In the genomic region with DNA sequence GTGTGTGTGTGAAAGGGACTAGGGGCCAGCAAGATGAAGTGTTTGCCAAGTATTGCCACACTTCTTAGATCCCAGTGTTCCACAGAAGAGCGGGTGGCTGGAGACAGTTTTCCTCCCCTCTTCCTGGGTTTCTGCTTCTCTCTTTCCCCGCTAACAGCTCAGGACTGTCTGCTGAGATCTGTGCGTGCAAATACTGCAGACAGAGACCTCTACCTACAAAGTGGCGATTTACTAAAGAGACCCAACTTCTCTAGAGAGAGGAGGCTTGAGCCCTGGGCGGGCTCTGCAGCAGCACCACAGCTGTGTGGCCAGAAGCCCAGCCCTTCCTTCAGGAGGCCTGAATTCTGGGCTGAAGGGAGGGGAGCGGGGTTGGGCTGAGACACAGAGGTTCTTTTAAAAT, we compare ENCODE assay signal across 12 mouse cellular contexts. TPM values are rescaled to one million over a fixed set of nuclear protein-coding genes. Genes with fewer than 3 reads are reported as not detected.
DNase-seq lines count a peak whose midpoint lies in the region; ATAC-seq and TF ChIP-seq lines count a peak whose summit lies in the region.
"Had no signal": no experiment of that assay in that cellular context is flagged by ENCODE, and none has a peak within 500 bp of the region (broad histone marks: within the 10 kb centered on the region; RNA-seq: fewer than 3 reads in every experiment).

No protein-coding gene starts in this region.

- WGBS in liver, adult 2 months: 60% methylated on average over 6 of the region's 6 CpGs
- WGBS in embryonic facial prominence, embryonic 13.5 days: 50% methylated on average over 6 of the region's 6 CpGs
- WGBS in intestine, postnatal 0 days: 66% methylated on average over 6 of the region's 6 CpGs

- DNase-seq in gastrocnemius, adult 2 months: peak; percentile 62
- no peak for DNase-seq in gastrocnemius, adult 18-20 months (ENCODE audit: low spot score)
- DNase-seq in liver, adult 2 months (ENCODE audit: extremely low read depth, low read depth, low spot score): no peak
- DNase-seq in liver: no peak
- no peak for DNase-seq in embryo, embryonic 10 days (ENCODE audit: low spot score)
- DNase-seq in left cerebral cortex, postnatal 4 days: no peak
- DNase-seq: adrenal gland, postnatal 36 days; layer of hippocampus, adult 9-11 months had no signal

- H3K4me2 ChIP-seq in embryonic facial prominence, embryonic 13.5 days: peak overlapping the region; percentile 12
- 0 out of 2 replicates have a peak overlapping the region, but pooled peaks have one; percentile 88 for H3K4me2 ChIP-seq in intestine, postnatal 0 days (replicated peaks; ENCODE audit: low read depth)

- TF ChIP-seq CTCF in gastrocnemius, adult 2 months (IDR thresholded peaks at IDR 0.05): no peak
- TF ChIP-seq CTCF in liver, adult 2 months (IDR thresholded peaks at IDR 0.05; ENCODE audit: low read depth, low read length): no peak
- no peak for TF ChIP-seq CTCF in intestine, postnatal 0 days (IDR thresholded peaks at IDR 0.05; ENCODE audit: low read depth)

- 0 out of 2 replicates have a peak overlapping the region, but pooled peaks have one; percentile 10 for H3K9ac ChIP-seq in liver, adult 2 months (ENCODE audit: low read depth, low read length)
- H3K9ac ChIP-seq in embryonic facial prominence, embryonic 13.5 days: no peak overlapping the region
- H3K9ac ChIP-seq in intestine, postnatal 0 days (ENCODE audit: low read depth, low read length): no peak overlapping the region

- no peak for ATAC-seq in embryonic facial prominence, embryonic 13.5 days (ENCODE audit: insufficient number of reproducible peaks, insufficient read depth, low FRiP score, low TSS enrichment, low read depth)
- no peak for ATAC-seq in intestine, postnatal 0 days
- ATAC-seq: Patski had no signal

- no peaks in the 10 kb centered on the region for H3K79me2 ChIP-seq in liver, adult 2 months (ENCODE audit: control insufficient read depth, insufficient read depth, low read length)

- peak overlapping the region; percentile 91 for H3K27ac ChIP-seq in gastrocnemius, adult 2 months
- H3K27ac ChIP-seq in liver, adult 2 months (replicated peaks; ENCODE audit: insufficient read depth, low read depth, low read length): peak overlapping the region; percentile 28; the same call in 1 of the 2 replicates
- H3K27ac ChIP-seq in embryonic facial prominence, embryonic 13.5 days: no peak overlapping the region
- H3K27ac ChIP-seq in intestine, postnatal 0 days (ENCODE audit: low read depth, low read length): no peak overlapping the region
- H3K27ac ChIP-seq: midbrain, embryonic 10.5 days had no signal

- intact Hi-C loops in gastrocnemius, adult 2 months (cut with DNase I): no loop called here
- intact Hi-C loops in left cerebral cortex, postnatal 4 days (cut with DNase I): no loop called here

- peak overlapping the region; percentile 89 for H3K4me3 ChIP-seq in gastrocnemius, adult 2 months
- H3K4me3 ChIP-seq in liver, adult 2 months (ENCODE audit: insufficient read depth, low read depth, low read length): no peak overlapping the region
- H3K4me3 ChIP-seq in embryonic facial prominence, embryonic 13.5 days: no peak overlapping the region
- no peak overlapping the region for H3K4me3 ChIP-seq in intestine, postnatal 0 days (ENCODE audit: low read depth, low read length)

- H3K27me3 ChIP-seq in liver, adult 2 months (ENCODE audit: control insufficient read depth, insufficient read depth, low read length): 0 out of 2 replicates have a peak, but pooled peaks cover 2% of the 10 kb centered on the region
- H3K27me3 ChIP-seq in embryonic facial prominence, embryonic 13.5 days: peaks cover 33% of the 10 kb centered on the region
- no peaks in the 10 kb centered on the region; the same call in 1 of the 2 replicates for H3K27me3 ChIP-seq in intestine, postnatal 0 days (replicated peaks; ENCODE audit: control insufficient read depth, insufficient read depth, low read length)
- H3K27me3 ChIP-seq: Patski had no signal

- H3K9me3 ChIP-seq in embryonic facial prominence, embryonic 13.5 days: no peaks in the 10 kb centered on the region
- no peaks in the 10 kb centered on the region for H3K9me3 ChIP-seq in intestine, postnatal 0 days (ENCODE audit: control insufficient read depth)
- H3K9me3 ChIP-seq: midbrain, embryonic 10.5 days had no signal

- H3K4me1 ChIP-seq in liver, adult 2 months (ENCODE audit: control insufficient read depth, insufficient read depth, low read length): no peaks in the 10 kb centered on the region
- H3K4me1 ChIP-seq in embryonic facial prominence, embryonic 13.5 days: peaks cover 33% of the 10 kb centered on the region
- H3K4me1 ChIP-seq in intestine, postnatal 0 days (replicated peaks; ENCODE audit: control insufficient read depth, insufficient read depth, low read length): no peaks in the 10 kb centered on the region

- no peaks in the 10 kb centered on the region for H3K36me3 ChIP-seq in liver, adult 2 months (ENCODE audit: control insufficient read depth, insufficient read depth, low read length)
- no peaks in the 10 kb centered on the region for H3K36me3 ChIP-seq in embryonic facial prominence, embryonic 13.5 days
- H3K36me3 ChIP-seq in intestine, postnatal 0 days (ENCODE audit: control insufficient read depth, insufficient read depth): no peaks in the 10 kb centered on the region
- H3K36me3 ChIP-seq: midbrain, embryonic 10.5 days had no signal

- TF ChIP-seq POLR2A in liver, adult 2 months (IDR thresholded peaks at IDR 0.05; ENCODE audit: extremely low read depth, insufficient read depth, low read length): no peak

RNA-seq across cellular contexts. Expression of gene Csrp1, which starts 34.5 kb away (rescaled TPM):
- 10 to 100 TPM; 18.9 to 25.0 TPM for total RNA-seq in gastrocnemius, adult 2 months (2021)
- total RNA-seq in gastrocnemius, adult 18-20 months (2021): 10 to 100 TPM; 21.6 to 31.7 TPM
- total RNA-seq in liver, adult 2 months (2014; rRNA removed): 11.9 and 12.2 TPM in 2 replicates
- 12.1 and 13.7 TPM in 2 replicates for polyA plus RNA-seq in liver, adult 2 months (2012; rRNA removed)
- 77.0 and 79.3 TPM in 2 replicates for polyA plus RNA-seq in embryonic facial prominence, embryonic 13.5 days (2015; fragmentation: Nextera tagmentation; extraction: Ambion mirVana)
- polyA plus RNA-seq in intestine, postnatal 0 days (2015; fragmentation: Nextera tagmentation; extraction: Ambion mirVana): 284 and 285 TPM in 2 replicates
- 10 to 100 TPM; 31.2 to 32.8 TPM for total RNA-seq in left cerebral cortex, postnatal 4 days (2021)

Comparison
In these comparisons a context has a peak if more than half of its experiments do, and no peak if none do; other contexts are left out.
1. H3K27ac ChIP-seq: peak in gastrocnemius, adult 2 months (single experiment) and liver, adult 2 months (single experiment); none in embryonic facial prominence, embryonic 13.5 days (single experiment) and intestine, postnatal 0 days (single experiment).